Mouse (Mus musculus): ENCODE data around the gene Cactin. TPM values are rescaled to one million over a fixed set of nuclear protein-coding genes. Genes with fewer than 3 reads are reported as not detected.

Cactin gene
- total RNA-seq, 2 experiments from 2014 or later: 31.3 to 31.8 TPM

- DNase-seq (ENCODE audit: extremely low spot score in 1 of 2, low spot score in 2 of 2): no peak
- H3K4me3 ChIP-seq: no peak overlapping the region
- intact Hi-C loops (cut with DNase I): no loop called here
- peak overlapping the region; percentile 98 for H3K27ac ChIP-seq
- TF ChIP-seq CTCF (IDR thresholded peaks at IDR 0.05): no peak
Measured at GRCm38 (mm10) chr10:81299585-81300351, 21.1 kb upstream of the Cactin start.

DNA sequence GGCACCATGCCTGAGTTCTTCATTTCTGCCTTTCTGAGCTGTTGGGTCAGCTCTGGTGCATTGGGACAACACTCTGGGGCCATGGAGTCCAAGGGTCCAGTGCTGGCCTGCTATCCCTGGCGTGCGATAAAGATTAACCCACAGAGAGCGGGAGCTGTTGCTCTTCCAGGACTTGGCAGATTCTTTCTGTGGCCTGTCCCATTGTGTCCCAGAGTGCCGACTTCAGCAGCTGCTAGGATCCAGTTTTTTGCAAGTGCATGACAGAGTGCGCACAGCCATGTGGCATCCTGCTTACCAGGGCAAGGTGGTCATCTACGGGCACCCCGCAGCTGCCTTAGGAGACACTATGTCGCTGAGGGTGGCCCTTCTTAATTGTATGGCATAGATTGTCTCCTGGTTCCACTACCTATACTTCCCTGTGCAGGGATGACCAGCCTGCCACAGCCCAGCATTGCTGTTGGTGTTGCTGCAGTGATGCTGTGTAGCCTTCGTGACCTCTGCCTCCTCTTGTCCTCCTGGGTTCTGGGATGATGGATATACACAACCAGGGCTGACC is 20.5 kb upstream of the Cactin start:
- H3K4me3 ChIP-seq: no peak overlapping the region
- peak overlapping the region; percentile 98 for H3K27ac ChIP-seq
- intact Hi-C loops (cut with DNase I): no loop called here
- no peak for DNase-seq (ENCODE audit: extremely low spot score in 1 of 2, low spot score in 2 of 2)
- no peak for TF ChIP-seq CTCF (IDR thresholded peaks at IDR 0.05)

GRCm38 (mm10) chr10:81301321-81301720 is 19.6 kb upstream of the Cactin start:
- DNase-seq (ENCODE audit: extremely low spot score in 1 of 2, low spot score in 2 of 2): no peak
- no peak for TF ChIP-seq CTCF (IDR thresholded peaks at IDR 0.05)
- Histone ChIP-seq H3K4me3 (no peak overlapping the region), H3K27ac (peak overlapping the region; percentile 94; the same call in 1 of the 2 replicates)
- intact Hi-C loops (cut with DNase I): no loop called here

DNA sequence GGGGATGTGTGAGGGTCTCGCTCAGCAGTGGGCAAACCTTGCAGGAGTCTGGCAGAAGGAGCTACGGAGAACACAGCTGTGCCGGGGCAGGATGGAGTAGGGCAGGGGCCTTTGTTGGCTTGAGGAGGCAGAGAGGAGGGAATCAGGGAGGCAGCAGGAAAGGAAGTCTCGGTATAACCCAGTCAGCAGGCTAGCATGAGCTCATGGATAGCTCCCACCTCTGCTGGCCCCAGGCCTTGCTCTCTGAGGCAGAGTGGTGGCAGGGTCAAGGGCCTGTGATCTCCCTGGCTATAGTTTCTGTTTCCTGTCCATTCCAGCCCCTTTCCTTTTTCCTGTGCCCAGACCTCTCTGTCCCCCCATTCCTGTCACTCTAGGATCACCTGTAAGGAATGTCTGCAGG is 18.6 kb upstream of the Cactin start:
- intact Hi-C loops (cut with DNase I): no loop called here
- peak overlapping the region; percentile 41 for H3K4me3 ChIP-seq

GRCm38 (mm10) chr10:81302781-81303218 is 18.1 kb upstream of the Cactin start:
- intact Hi-C loops (cut with DNase I): no loop called here
- DNase-seq (ENCODE audit: extremely low spot score in 1 of 2, low spot score in 2 of 2): peak; percentile 72 to 76
- peak overlapping the region; percentile 41 for H3K4me3 ChIP-seq
- peak overlapping the region; percentile 94 for H3K27ac ChIP-seq
- TF ChIP-seq CTCF (IDR thresholded peaks at IDR 0.05): no peak

More for the DNA sequence above, 18.6 kb upstream of the Cactin start:
- DNase-seq (ENCODE audit: extremely low spot score in 1 of 2, low spot score in 2 of 2): no peak
- H3K27ac ChIP-seq: peak overlapping the region; percentile 94
- no peak for TF ChIP-seq CTCF (IDR thresholded peaks at IDR 0.05)

DNA sequence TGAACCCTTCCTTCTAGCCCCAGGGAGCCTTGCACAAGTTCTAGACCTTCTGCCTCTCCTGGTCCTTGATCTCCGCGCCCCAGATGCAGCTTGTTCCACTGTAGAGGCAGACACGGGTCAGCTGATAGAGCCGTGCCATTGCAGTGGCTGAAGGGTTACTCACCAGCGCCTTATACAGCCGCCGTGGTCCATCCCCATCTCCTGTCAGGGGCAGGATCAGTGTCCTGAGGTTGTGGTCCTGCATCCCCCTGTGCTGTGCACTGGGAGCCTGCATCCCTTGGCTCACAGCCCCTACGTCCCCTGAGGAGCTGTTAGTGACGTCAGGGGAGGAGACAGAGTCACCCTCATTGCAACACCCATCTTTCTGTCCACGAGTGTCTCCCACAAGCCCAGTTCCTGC is 17.6 kb upstream of the Cactin start:
- Histone ChIP-seq H3K27ac (peak overlapping the region; percentile 94), H3K4me3 (peak overlapping the region; percentile 41)
- intact Hi-C loops (cut with DNase I): no loop called here
- no peak for DNase-seq (ENCODE audit: extremely low spot score in 1 of 2, low spot score in 2 of 2)
- TF ChIP-seq CTCF (IDR thresholded peaks at IDR 0.05): no peak

- no peak for DNase-seq (ENCODE audit: extremely low spot score in 1 of 2, low spot score in 2 of 2)
- Histone ChIP-seq H3K27ac (peak overlapping the region; percentile 94), H3K4me3 (no peak overlapping the region)
- no peak for TF ChIP-seq CTCF (IDR thresholded peaks at IDR 0.05)
- intact Hi-C loops (cut with DNase I): no loop called here
Measured at GRCm38 (mm10) chr10:81303761-81304160, 17.1 kb upstream of the Cactin start.

GRCm38 (mm10) chr10:81304597-81305238 is 16.2 kb upstream of the Cactin start:
- intact Hi-C loops (cut with DNase I): loop anchor here (1.0 kb wide), 1 partner anchor 15 kb away; no protein-coding TSS in a partner anchor

DNA sequence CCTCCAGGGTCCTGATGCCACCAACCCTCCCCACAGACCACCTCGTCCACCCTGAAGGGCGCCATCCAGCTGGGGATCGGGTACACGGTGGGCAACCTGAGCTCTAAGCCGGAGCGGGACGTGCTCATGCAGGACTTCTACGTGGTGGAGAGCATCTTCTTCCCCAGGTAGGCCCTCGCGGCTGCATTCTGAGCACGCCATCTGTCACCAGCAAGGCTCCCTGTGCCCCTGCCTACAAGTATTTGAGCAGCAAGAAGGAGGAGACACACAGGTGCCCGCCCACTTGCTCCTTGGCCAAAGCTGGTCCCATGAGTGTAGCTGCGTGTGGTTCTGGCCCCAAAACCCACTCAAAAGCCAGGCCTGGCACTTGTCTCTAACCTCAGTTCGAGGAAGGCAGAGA is 15.2 kb upstream of the Cactin start:
- Histone ChIP-seq H3K4me3 (no peak overlapping the region), H3K27ac (peak overlapping the region; percentile 81)
- no peak for TF ChIP-seq CTCF (IDR thresholded peaks at IDR 0.05)
- DNase-seq (ENCODE audit: extremely low spot score in 1 of 2, low spot score in 2 of 2): no peak
- intact Hi-C loops (cut with DNase I): loop anchor here (1.0 kb wide), 1 partner anchor 16 kb away; no protein-coding TSS in a partner anchor

More at GRCm38 (mm10) chr10:81304597-81305238, 16.2 kb upstream of the Cactin start:
- peak overlapping the region; percentile 94 for H3K27ac ChIP-seq
- TF ChIP-seq CTCF (IDR thresholded peaks at IDR 0.05): peak; percentile 90
- H3K4me3 ChIP-seq: peak overlapping the region; percentile 13; the same call in 1 of the 2 replicates
- peak in 1 of 2 experiments; percentile 58 for DNase-seq (ENCODE audit: extremely low spot score in 1 of 2, low spot score in 2 of 2)

DNA sequence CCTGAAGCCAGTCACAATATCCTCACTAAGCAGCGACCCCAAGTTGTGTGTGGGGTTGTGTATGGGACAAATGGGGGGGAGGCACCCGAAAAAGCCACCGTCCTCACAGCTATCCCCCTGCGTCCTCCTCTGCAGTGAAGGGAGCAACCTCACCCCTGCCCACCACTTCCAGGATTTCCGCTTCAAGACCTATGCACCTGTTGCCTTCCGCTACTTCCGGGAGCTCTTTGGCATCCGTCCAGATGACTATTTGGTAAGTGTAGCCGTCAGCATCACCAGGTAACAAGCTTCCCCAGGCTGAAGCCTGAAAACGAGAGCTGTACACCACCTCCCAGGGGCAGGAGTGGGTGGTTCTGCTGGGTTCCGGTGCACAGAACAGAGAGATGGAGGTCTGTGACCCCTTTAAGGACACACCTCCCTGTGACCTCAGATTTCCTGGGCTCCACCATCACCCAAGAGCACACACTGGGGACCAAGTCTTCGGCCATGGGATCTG is 14.7 kb upstream of the Cactin start:
- no peak for DNase-seq (ENCODE audit: extremely low spot score in 1 of 2, low spot score in 2 of 2)
- TF ChIP-seq CTCF (IDR thresholded peaks at IDR 0.05): no peak
- Histone ChIP-seq H3K4me3 (no peak overlapping the region), H3K27ac (peak overlapping the region; percentile 81)
- intact Hi-C loops (cut with DNase I): no loop called here

DNA sequence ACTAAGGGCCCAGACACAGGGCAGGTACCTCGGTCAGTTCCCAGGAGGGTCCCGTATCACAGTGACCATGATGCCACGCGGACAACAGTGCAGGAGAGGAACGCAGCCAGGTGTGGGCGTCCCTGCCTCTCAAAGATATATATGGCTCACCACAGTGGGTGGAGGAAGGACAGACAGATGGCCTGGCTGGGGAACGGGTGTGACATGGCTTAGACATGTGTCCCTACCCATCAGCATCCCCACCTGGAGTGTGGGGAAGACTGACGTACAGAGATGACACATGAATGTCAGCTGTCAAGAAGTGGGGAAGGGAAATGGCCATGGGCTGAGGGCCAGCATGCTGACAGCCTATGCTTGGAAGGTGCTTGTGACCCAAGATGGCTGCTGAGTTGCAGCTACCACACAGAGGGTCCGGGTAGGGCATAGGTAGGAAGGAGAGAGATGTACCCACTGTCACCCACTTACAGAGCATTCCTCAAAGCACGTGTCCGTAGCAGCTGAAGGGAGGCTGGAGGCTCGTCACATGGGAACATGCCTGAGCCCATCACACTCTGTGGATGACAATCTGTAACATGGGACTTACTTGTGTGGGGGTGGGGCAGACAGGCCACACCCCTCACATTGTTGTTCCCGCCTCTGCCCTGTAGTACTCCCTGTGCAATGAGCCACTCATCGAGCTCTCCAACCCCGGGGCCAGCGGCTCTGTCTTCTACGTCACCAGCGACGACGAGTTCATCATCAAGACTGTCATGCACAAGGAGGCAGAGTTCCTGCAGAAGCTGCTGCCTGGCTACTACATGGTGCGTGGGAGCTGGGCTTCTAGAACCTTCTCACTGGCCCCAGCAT is 13.8 kb upstream of the Cactin start:
- H3K4me3 ChIP-seq: no peak overlapping the region
- intact Hi-C loops (cut with DNase I): no loop called here
- peak in 1 of 2 experiments; percentile 67 for DNase-seq (ENCODE audit: extremely low spot score in 1 of 2, low spot score in 2 of 2)
- H3K27ac ChIP-seq: peak overlapping the region; percentile 81
- TF ChIP-seq CTCF (IDR thresholded peaks at IDR 0.05): no peak

All from left cerebral cortex, adult 2 months (tissue).